Mouse (Mus musculus) liver, adult 2 months (tissue): ENCODE measurements around the gene Crebl2. TPM values are rescaled to one million over a fixed set of nuclear protein-coding genes. Genes with fewer than 3 reads are reported as not detected.
A peak's percentile ranks its signal among the peaks of the same experiment; 100 is the strongest.

ENCODE experiments used
- DNase-seq: peaks from one replicate; pipeline ENCODE4 v3.0.0-alpha.2; 2011; ENCODE audit warnings: low read depth, low spot score; ENCODE audit errors: extremely low read depth
- H3K27ac ChIP-seq: fragments of 200-500 bp; replicated peaks from 2 replicates; pipeline ENCODE4 v1.5.1; 2012; ENCODE audit warnings: low read depth, mild to moderate bottlenecking, control low read depth, inconsistent platforms, low read length; ENCODE audit not compliant: insufficient read depth
- H3K27me3 ChIP-seq: fragments of 200-500 bp; 2 replicates; pipeline ENCODE4 v1.6.1; 2012; ENCODE audit warnings: mild to moderate bottlenecking, moderate library complexity, low read length, inconsistent platforms; ENCODE audit not compliant: control insufficient read depth, insufficient read depth
- H3K36me3 ChIP-seq: fragments of 200-500 bp; 2 replicates; pipeline ENCODE4 v1.6.1; 2012; ENCODE audit warnings: low read length, inconsistent platforms; ENCODE audit not compliant: control insufficient read depth, insufficient read depth
- H3K4me1 ChIP-seq: fragments of 200-500 bp; 2 replicates; pipeline ENCODE4 v1.6.1; 2011; ENCODE audit warnings: low read length; ENCODE audit not compliant: control insufficient read depth, insufficient read depth
- H3K4me3 ChIP-seq: fragments of 200-500 bp; 2 replicates; pipeline ENCODE4 v1.5.1; 2011; ENCODE audit warnings: low read depth, mild to moderate bottlenecking, control low read depth, low read length, moderate library complexity; ENCODE audit not compliant: insufficient read depth
- H3K79me2 ChIP-seq: fragments of 200-500 bp; 2 replicates; pipeline ENCODE4 v1.6.1; 2012; ENCODE audit warnings: inconsistent platforms, mild to moderate bottlenecking, low read length, moderate library complexity; ENCODE audit not compliant: control insufficient read depth, insufficient read depth
- H3K9ac ChIP-seq: fragments of 200-500 bp; 2 replicates; pipeline ENCODE4 v1.6.1; 2012; ENCODE audit warnings: low read depth, mild to moderate bottlenecking, control low read depth, inconsistent platforms, low read length
- CTCF ChIP-seq: fragments of 200-500 bp; IDR thresholded peaks from 2 replicates; pipeline ENCODE4 v1.5.1; 2011; ENCODE audit warnings: low read depth, low read length, control low read depth
- POLR2A ChIP-seq: fragments of 200-500 bp; IDR thresholded peaks from 2 replicates; pipeline ENCODE4 v1.6.1; 2011; ENCODE audit warnings: low read length, control low read depth; ENCODE audit not compliant: insufficient read depth; ENCODE audit errors: extremely low read depth
- WGBS: fragments of 180-500 bp; shearing (Covaris S2); methylation state at CpG from one replicate; pipeline ENCODE4 v1.1.7; 2018; 5-methylcytosine and 5-hydroxymethylcytosine counted together
- polyA plus RNA-seq: library from polyadenylated mRNA; depleted of rRNA; stranded (reverse); fragments of >200 nt; gene quantifications from 2 replicates; pipeline ENCODE4 v1.2.3, GENCODE M21; 2012
- total RNA-seq: library from RNA; depleted of rRNA; stranded (reverse); fragments of >200 nt; gene quantifications from 2 replicates; pipeline ENCODE4 v1.2.3, GENCODE M21; 2014

Gene Crebl2
- total and polyA plus RNA-seq, 2 experiments: 20.9 to 49.5 TPM

GRCm38 (mm10) chr6:134896570-134897436 is 66.8 kb downstream of the Crebl2 start:
- no peaks in the 10 kb centered on the region for H3K79me2 ChIP-seq
- H3K27ac ChIP-seq: no peak overlapping the region
- H3K4me1 ChIP-seq: peaks cover 2% of the 10 kb centered on the region; the same call in 1 of the 2 replicates
- WGBS: 32% methylated on average over 15 of the region's 15 CpGs
- H3K9ac ChIP-seq: no peak overlapping the region
- H3K4me3 ChIP-seq: no peak overlapping the region
- no peak for DNase-seq
- TF ChIP-seq CTCF (no peak), POLR2A (no peak)
- H3K36me3 ChIP-seq: no peaks in the 10 kb centered on the region
- H3K27me3 ChIP-seq: no peaks in the 10 kb centered on the region

- peak overlapping the region; percentile 99 for H3K27ac ChIP-seq
- H3K27me3 ChIP-seq: no peaks in the 10 kb centered on the region
- DNase-seq: peak; percentile 73
- H3K4me1 ChIP-seq: peaks cover 2% of the 10 kb centered on the region; the same call in 1 of the 2 replicates
- H3K9ac ChIP-seq: peak overlapping the region; percentile 92
- under 1% methylated on average over 38 of the region's 38 CpGs for WGBS
- no peaks in the 10 kb centered on the region for H3K79me2 ChIP-seq
- peak overlapping the region; percentile 65 for H3K4me3 ChIP-seq
- no peaks in the 10 kb centered on the region for H3K36me3 ChIP-seq
- TF ChIP-seq CTCF: no peak
- peak; percentile 87 for TF ChIP-seq POLR2A
Observed at GRCm38 (mm10) chr6:134897443-134898094, 67.6 kb downstream of the Crebl2 start.

GRCm38 (mm10) chr6:134898095-134898965 is 68.4 kb downstream of the Crebl2 start, which contains the start of gene Gpr19:
TSS of gene Gpr19 (minus strand) at chr6:134898578.
- Histone ChIP-seq H3K36me3 (no peaks in the 10 kb centered on the region), H3K79me2 (no peaks in the 10 kb centered on the region), H3K9ac (peak within 1 kb of the TSS; percentile 92), H3K27ac (peak within 1 kb of the TSS; percentile 99), H3K4me1 (peaks cover 2% of the 10 kb centered on the region; the same call in 1 of the 2 replicates), H3K4me3 (peak within 1 kb of the TSS; percentile 65), H3K27me3 (no peaks in the 10 kb centered on the region)
- WGBS: under 1% methylated on average over 51 of the region's 51 CpGs
- TF ChIP-seq POLR2A (peak; percentile 95), CTCF (no peak)
- DNase-seq: peak; percentile 80

GRCm38 (mm10) chr6:134903368-134903767 is 73.4 kb downstream of the Crebl2 start:
- Histone ChIP-seq H3K79me2 (no peaks in the 10 kb centered on the region), H3K27ac (no peak overlapping the region), H3K4me1 (no peaks in the 10 kb centered on the region), H3K9ac (no peak overlapping the region), H3K36me3 (no peaks in the 10 kb centered on the region), H3K4me3 (no peak overlapping the region), H3K27me3 (no peaks in the 10 kb centered on the region)
- TF ChIP-seq POLR2A: no peak
- no peak for TF ChIP-seq CTCF
- DNase-seq: no peak
- 92% methylated on average over 4 of the region's 4 CpGs for WGBS
